Mouse (Mus musculus) cerebellum, adult 2 months (tissue): ENCODE data around the gene Vmn1r202.

Source experiments
- CTCF ChIP-seq: fragments of 200-500 bp; IDR thresholded peaks from 2 replicates; pipeline ENCODE4 v1.5.1; 2011; ENCODE audit warnings: low read depth, mild to moderate bottlenecking, control low read depth, low read length, moderate library complexity, borderline replicate concordance; ENCODE audit not compliant: insufficient read depth
- POLR2A ChIP-seq: fragments of 200-500 bp; IDR thresholded peaks from 2 replicates; pipeline ENCODE4 v1.6.1; 2011; ENCODE audit warnings: low read length, control low read depth, borderline replicate concordance; ENCODE audit not compliant: insufficient read depth

- no peak for TF ChIP-seq POLR2A
- no peak for TF ChIP-seq CTCF
Measured at GRCm38 (mm10) chr13:22455145-22455544, 50.0 kb downstream of the Vmn1r202 start.
